Mouse (Mus musculus): ENCODE results near the gene Dtx4.

DNA sequence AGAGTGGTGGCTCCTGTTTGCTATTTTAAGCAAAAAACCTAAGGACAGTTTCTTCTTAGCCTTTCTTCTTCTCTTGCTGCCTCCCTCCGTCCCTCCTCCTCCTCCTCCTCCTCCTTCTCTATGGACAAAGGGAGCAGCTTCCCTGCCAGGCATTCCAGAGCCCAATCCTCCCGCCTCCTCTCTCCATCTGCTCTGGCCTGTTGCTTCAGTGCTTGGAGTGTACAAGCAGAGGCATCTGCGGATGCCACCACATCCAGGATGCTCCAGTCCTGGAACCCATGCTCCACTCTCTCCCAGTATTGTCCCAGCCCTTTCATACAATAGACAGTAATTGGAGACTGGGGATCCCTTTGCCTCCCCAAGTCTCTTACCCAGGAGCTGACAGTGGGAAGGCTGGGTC, 1.1 kb downstream of the Dtx4 start:
- TF ChIP-seq TAL1 (IDR thresholded peaks at IDR 0.05; ENCODE audit: low read length) (no peak), GATA1 (IDR thresholded peaks at IDR 0.05; ENCODE audit: low read length) (no peak)
